Mouse (Mus musculus) hindlimb bud, embryonic 11.5 days (tissue): ENCODE results near the gene Gm45062.
"Not testable (repeated sequence)": the region's sequence is repeated elsewhere in the genome, so short reads cannot be mapped to it uniquely, and the experiment has no call there.

ENCODE experiments used
- DNase-seq: peaks from one replicate; pipeline ENCODE4 v3.0.0-alpha.2; 2012; ENCODE audit warnings: low read depth, low spot score; ENCODE audit errors: extremely low spot score

The Gm45062 gene

DNA sequence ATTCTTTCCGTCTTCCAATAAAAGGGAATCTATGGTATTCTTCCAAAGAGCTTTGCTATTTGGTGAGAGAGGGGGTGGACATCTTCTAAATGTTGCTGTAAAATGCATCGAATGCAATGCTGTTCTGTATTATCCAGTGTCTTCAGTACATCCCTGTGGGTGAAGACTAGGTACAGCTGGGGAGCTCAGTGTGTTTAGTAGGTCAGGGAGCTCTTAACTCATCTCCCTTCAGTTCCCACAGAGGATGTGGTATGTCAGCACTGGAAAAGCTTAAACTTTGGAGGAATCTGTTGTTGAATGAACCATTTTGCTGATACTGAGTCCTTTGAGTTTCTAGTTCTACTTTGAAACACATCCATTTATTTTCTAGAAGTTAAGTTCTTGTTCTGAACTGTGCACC, 53.3 kb downstream of the Gm45062 start:
- no peak for DNase-seq

DNA sequence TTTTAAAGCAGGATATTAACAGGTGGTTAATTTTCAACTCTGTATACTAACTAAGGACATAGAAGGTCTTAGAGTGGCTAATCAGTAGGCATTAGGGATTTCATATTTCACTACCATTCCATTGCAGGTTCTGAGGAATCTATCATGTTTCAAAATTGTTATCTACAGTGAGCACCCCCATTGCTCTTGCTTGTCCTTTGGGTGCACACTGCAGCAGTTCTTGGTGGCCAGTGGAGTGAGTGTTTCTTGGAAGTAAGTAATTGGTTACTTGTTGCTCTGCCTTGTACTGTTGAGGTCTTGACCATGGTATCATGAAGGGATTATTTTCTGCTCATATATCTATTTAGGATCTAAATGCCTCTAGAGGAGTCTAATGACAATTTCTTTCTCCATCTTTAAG, 57.0 kb downstream of the Gm45062 start:
- DNase-seq = no peak

DNA sequence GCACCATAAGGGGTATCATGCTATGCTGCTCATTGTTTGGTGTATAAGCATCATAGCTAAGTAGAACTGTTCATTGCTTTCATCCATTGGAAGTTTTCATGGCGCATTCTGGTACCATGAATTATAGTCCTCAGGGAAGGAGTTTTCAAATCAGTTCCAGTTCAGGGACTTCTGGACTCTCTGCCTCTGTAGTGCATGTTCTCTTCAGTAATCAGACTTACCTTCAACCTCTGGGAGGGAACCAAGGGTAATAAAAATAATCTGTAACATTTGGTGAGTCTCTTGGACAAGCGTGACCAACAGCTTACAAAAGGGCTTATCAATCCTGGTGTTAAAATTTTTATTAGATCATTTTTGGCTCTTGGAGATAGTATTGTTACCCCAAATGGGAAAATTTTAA, 60.3 kb downstream of the Gm45062 start:
- no peak for DNase-seq

DNA sequence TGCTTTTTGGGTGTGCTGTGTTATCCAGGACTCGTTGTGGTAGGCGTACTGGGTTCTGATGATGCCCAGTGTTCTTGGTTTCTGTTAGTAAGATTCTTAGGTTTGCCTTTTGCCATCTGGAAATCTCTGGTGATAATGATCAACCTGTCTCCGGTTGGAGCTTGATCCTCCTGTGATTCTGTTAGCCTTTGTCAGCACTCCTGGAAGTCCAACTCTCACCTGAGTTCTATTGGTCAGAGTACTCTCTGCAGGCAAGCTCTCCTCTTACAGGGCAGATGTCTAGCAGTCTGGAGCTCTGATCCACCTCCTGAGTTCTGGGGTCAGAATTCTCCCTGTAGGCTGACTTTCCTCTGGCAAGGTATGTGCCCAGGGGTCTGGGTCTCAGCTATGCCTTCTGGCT, 72.2 kb downstream of the Gm45062 start:
- DNase-seq = not testable (repeated sequence)

DNA sequence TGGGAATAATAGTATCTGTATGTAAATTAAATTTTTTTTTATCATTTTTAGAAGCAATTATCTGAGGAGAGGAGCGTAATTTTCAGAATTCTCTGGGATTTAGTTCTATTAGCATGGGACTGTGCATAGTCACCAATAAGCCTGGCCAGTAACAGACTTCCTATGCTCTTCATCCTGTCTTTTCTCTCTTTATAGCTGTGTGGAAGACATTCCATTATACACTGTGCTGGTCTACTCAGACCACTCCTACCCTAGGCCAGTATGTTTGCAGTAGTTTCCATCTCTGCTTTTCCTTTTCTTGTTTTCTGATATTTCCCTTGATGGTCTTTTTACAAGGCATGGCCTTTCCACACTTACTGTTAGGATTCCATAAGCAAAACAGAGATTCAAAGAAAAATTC, 74.1 kb downstream of the Gm45062 start:
- no peak for DNase-seq

DNA sequence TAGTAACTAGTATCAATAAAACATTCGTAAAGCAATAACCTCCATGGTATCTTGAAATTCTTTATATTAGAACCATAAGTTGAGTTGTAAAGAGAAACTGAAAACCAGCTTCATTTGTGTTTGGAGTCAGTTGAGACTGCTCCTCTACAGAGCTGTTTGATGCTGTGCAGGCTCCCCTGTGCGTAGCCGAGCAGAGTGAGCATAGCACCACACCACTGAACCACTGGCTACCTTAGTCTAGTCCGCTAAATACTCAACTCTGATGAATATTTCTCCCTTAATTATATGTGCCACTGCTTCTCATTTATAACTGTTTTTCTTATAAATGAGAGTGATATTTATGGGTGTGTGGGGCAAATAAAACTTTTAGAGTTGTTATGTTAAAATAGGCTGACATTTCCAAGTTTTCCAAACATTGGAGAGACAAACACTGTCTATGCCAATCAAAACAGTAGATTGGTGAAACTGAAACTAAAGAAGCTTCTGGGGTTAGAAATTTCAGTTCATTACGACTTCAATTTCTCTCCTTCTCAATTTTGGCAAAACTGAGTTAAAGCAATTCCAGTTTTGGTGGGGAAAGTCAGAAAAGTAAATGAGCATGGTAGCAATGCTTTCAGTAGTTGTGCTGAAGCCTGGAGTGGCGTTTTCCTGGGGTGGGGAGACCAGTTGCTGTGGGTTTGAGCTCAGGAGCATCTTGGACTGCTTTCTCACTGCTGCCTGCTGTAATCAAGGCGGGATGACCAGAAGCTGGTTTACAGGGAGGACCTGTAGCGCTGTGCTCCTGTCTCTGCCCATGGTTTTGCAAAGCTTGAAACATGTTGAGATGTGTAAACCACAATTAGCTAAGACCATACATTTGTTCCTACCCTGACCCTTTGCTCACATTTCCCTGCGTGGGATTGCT, 77.5 kb downstream of the Gm45062 start:
- no peak for DNase-seq

DNA sequence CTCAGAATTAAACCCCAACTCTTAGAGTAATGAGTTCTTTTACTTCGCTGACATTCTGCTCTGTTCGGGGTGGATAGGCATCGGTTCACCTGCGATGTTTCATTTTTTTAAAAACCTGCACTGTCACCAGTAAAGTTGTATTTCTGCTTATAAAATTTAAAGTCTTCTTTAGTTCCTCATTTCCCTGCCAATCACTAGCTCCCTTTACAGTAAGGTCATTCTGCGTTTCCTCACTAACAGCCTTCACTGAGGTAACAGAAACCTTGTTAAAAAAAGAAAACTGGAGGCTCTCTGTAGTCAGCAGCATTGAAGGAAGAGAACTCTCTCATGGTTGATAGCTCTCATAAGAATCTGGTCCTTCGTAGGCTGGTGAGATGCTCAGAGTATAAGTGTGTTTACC, 80.2 kb downstream of the Gm45062 start:
- DNase-seq = no peak

DNA sequence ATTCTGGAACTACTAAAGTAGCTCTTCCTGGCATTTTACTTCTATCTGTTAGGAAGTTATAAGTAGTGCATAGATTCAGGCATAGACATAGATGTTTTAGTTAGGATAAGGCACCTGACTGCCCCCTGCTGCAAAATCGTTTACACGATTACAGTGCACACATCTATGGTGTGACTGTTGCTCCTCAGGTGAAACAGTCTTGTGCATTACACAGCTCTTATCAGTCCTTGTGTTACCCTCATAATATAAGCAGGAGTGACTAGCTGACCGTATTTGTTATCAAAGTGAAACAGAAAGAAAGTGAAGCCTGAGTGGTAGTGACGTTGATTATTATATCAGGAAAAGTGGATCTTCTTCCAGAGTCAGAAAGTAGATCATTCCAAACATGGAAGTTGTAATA, 84.0 kb downstream of the Gm45062 start:
- no peak for DNase-seq

DNA sequence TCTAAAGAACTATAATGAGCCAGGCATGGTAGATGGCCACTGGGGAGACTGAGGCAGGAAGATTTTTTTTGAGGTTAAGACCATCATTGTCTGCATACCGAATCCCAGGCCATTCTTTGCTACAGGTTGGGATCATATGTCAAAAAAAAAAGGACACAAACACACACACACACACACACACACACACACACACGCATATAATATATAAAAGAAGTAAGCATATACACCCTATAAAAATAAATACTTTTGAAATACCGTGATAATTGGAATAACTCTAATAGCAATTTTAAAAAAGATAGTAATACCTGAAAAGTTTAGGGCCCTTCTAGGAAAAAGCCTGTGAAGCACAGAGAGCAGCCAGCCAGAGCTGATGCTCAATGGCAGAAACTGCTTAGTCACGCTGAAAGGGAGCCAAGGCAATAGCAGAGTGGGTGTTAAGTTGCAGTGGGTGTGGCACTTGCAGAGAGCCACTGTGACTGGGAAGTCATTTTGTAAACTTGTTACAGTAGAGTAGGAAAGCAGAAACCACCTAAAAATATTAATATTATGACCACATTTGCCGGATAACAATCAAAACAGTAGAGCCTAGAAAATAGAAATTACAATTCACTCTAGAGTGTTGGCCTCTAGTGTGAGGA, 86.1 kb downstream of the Gm45062 start:
- no peak for DNase-seq

DNA sequence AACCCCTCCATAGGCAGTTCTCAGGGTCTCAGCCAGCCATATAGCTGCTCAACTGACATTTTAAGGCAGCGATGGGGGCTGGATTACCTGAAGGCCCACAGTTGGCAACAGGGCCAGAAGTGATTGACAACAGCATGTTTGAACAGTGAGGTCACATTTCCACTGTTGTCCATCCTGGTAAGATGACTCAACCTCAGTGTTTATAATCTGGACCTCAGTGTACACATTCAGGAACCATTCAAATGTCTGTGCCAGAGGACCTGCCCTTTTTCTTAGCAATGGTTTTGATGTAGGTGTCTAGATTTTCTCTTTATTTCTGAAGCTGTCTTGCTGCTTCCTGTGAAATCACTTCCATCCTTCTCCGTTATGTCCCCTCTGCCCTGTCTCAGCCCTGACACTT, 87.9 kb downstream of the Gm45062 start:
- no peak for DNase-seq

DNA sequence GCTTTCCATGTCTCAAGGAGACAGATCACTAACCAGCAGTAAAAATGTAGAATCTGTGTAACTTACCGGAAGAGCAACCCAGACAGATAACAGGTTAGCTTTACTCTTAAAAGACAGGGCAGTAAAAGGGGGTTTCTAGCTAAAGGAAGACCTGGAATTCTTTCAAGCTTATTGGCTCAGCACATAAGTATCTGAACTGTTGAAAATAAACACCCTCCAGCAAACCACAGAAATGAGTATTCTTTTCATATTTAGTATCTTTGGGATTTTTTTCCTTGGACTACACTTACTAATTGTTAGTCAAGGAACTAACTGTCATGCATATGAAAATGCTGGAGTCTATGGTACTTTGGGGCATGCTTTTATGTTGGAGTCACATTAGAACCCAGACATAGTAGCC, 89.1 kb downstream of the Gm45062 start:
- DNase-seq = no peak

DNA sequence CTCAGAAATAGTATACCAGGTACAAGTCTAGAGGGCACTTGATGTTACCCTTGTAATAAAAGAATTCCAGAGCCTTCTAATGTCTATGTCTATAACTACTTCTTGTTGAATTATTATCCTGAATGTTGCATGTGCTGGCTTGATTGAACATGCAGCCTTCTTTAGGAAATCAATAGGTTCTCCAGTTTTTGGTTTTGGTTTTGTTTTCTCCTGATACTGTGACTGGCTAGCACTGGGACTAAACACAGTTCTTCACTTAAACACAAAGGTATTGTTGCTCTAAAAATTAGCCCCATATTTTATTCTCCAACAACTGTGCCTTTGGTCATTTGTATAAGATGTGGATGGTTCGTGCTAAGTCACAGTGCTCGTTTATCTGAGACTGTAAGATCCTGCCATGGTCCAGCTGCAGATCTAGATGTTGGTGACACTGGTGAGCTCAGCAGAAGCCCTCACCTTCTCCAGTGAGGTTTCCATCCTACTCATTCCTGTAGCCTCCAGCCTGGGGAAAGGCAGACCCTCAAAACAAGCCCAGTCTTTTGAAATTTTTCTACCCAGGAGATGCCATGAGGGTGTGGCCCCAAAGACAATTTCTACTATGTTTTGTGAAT, 89.9 kb downstream of the Gm45062 start:
- DNase-seq = no peak

DNA sequence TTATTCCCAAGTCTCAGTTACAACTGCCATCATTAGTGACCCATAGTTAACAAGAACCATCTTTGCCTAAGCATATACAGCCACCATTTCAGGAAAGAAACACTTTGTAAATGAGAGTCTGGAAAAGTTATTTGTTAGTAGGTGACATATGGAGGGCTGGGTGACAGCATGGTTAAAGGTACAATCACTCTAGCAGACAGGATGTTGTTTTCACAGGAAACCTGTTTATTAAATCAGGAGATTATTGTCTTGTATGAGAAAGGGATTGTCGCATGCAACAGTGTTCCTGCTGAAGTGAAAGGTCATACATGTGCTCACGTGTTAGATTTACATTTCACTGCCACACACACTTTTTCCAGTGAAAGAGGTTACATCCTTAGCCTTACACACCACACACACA, 92.3 kb downstream of the Gm45062 start:
- no peak for DNase-seq

DNA sequence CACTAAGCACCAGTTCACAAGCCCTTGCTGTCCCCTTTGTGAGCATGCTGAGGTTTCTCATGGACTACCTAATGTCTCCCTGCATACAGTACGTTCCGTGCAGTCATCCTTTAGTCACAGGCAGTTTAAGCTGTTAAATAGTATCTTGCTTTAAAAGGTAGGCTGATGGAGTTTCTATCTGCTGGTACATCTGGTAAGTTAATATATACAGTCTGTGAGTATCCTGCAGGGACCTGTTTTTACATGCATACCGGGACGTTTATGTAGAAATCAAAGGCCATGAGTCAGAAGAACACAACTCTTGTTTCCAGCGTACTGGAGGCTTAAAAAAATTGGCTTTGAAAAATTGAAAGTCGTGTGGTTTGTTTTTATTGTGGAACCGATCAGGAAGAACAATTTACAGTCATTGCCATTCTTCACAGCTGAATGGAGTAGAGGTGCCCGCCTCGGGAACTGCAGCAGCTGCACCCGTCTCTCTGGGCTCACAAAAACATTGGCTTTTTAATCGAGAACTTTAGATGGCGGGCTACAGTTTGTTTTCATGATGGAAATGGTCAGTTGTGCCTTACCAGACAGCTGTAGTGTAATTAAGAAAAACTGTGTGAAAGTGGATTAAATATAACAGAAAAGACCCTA, 93.4 kb downstream of the Gm45062 start:
- no peak for DNase-seq

DNA sequence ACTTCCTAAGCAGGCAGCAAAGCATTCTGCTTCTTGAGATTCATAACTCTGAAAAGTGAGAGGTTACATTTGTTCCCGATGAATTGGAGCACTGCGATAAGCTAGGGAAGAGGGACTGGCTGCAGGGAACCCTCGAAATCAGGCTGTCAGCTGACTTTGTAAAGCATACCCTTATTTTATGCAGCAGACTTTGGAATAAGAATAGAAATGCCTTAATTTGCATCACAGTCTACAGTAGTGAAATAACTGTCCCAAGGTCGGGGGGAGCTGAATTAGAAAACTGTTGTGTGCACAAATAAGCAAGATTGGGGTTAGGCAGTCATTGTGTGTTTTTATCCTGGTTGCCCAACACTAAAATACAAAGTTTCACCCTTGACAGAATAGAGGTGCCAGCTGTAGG, 94.2 kb downstream of the Gm45062 start:
- DNase-seq = no peak

DNA sequence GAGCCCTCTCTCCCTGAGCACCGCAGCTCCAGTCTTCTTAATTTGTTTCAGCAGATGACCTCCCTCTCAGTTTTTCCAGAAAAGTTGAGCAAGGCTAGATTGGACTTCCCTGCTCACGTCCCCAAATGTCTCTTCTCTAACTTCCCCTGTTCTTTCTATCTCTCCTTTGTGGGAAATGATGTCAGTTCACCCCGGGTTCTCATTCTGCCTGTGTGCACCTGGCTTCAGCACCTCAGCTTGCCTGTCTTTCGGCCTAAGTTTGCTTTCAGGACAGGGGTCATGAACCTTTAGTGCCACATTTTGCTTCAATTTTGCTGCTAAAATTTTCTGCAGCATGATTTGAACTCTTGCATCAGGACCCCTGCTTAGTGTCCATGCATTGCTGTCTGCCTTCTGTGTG, 95.6 kb downstream of the Gm45062 start:
- no peak for DNase-seq

DNA sequence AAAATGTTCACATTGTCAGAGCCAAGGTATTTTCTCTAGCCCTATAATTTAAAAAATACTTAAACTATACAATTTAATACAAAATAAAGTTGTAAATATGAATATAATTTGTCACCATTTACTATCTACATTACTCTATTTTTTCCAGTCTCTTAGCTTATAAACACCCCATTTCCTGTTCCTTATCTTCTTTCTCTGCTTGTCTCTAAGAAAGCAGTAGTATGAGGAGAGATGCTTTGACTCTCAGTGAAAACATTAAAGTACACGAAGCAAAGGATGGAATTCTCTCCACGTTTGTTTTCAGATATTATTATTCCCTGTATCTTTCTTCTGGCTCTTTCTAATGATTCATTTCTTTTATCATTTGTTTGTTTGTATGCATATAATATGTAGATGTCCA, 99.0 kb downstream of the Gm45062 start:
- no peak for DNase-seq

DNA sequence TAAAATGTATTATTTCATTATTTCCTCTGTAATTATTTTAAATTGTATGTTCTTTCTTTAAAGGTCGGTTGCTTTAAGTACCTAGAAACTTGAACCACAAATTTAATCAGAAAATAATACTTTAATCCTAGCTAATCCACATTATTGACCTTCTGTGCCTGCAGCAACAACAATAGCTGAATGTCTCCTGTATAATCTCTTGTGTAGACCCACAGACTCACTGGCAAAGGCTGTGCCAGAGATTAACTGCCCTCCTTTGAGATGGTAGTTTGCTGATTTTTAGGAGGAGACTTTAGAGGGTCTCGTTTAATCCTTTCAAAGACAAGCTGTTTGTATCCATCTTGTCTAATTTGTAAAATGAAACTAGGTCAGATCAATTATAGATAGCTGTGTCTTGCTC, 99.5 kb downstream of the Gm45062 start:
- DNase-seq = no peak

DNA sequence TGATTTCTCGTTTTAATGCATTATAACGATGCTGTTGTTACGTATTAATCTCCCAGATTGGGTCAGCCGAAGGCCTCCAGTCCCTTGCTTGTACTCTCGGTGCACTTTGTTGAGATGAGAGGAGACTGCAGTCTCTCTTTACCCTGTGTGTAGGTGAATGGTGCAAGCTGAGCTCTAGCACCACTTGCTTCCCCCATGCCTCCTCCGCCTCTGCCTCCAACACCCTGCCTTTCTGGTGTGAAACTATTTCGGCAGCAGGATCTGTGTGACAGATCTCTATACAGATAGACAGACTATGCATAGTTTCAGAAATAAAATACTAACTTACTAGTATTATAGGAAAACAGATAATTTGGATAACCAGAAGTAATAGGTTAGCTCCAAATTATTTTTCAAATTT, 101.6 kb downstream of the Gm45062 start:
- no peak for DNase-seq

DNA sequence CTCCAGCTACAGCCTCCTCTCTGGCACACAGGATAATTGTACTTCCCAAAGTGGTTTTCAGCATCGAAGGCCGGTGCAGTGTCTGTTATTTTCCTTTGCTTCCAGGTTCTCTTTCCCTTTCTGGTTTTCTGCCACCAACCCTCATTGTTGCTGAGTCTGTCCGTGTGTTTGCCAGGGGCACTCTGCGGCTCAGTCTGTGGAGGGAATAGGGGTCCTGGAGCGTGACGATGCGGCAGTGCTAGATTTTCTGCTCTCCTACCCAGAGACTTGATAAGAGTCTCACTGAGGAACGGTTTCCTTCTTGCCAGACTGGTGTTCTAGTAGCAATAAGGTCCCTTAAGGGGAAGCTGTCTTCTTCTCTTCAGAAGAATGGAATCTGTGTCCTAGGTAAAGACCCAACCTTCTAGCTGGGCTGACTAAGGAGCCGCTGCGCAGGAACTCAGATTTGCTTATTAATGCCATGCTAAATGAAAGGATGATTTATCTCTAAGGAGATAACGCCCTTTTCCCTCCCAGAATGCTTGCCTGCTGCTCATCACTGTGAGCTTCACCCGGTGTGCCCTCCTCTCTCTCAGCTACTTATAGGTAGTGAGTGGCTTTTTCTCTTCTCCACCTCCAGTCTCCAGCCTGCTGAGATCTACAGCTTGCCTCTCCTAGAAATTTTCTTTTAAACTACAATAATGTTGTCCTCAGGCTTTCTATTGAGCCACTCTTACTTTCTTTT, 104.9 kb downstream of the Gm45062 start:
- no peak for DNase-seq

DNA sequence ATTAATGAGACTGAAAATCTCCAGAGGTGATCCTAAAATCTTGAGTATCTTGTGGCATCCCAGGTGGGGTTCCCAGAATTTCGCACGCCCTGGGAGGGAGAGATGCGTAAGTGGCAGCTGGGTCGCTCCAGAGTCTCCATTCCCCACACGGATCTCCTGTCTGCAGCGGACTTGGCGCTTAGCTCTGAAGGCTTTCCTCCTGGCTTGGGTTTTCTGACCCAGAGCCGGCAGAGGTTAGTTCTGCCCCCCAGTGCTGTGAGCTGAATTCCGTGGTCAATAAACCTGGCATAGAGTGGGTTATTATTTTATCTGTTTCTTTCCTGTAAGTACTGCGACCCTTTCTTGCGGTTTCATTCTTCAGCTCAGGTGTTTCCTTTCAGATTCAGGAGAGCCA, 105.5 kb downstream of the Gm45062 start:
- DNase-seq = no peak
